Mouse (Mus musculus) kidney, embryonic 14.5 days (tissue): ENCODE results near the gene Rpn1. TPM values are rescaled to one million over a fixed set of nuclear protein-coding genes. Genes with fewer than 3 reads are reported as not detected.

Experiments
- ATAC-seq: fragments of 200-750 bp; cut with Nextera tagmentation; 2 replicates; pipeline ENCODE4 v1.8.0; 2017; ENCODE audit warnings: moderate number of reproducible peaks, mild to moderate bottlenecking, moderate TSS enrichment, moderate library complexity; ENCODE audit not compliant: low FRiP score, low TSS enrichment
- H3K27ac ChIP-seq: fragments of 300-500 bp; sonication (generic); 2 replicates; pipeline ENCODE4 v1.5.1; 2014; ENCODE audit warnings: low read depth, mild to moderate bottlenecking, low read length, moderate library complexity, mixed read lengths
- H3K27me3 ChIP-seq: fragments of 300-500 bp; sonication (generic); 2 replicates; pipeline ENCODE4 v1.6.1; 2014; ENCODE audit warnings: mild to moderate bottlenecking, low read length; ENCODE audit not compliant: control insufficient read depth, insufficient read depth
- H3K36me3 ChIP-seq: fragments of 300-500 bp; sonication (generic); 2 replicates; pipeline ENCODE4 v1.6.1; 2014; ENCODE audit warnings: low read length, mixed read lengths; ENCODE audit not compliant: control insufficient read depth, insufficient read depth
- H3K4me1 ChIP-seq: fragments of 300-500 bp; sonication (generic); 2 replicates; pipeline ENCODE4 v1.6.1; 2014; ENCODE audit warnings: low read length, mixed read lengths; ENCODE audit not compliant: control insufficient read depth, insufficient read depth
- H3K4me2 ChIP-seq: fragments of 300-500 bp; sonication (generic); replicated peaks from 2 replicates; pipeline ENCODE4 v1.6.1; 2014; ENCODE audit warnings: low read depth, mild to moderate bottlenecking, low read length
- H3K4me3 ChIP-seq: fragments of 300-500 bp; sonication (generic); 2 replicates; pipeline ENCODE4 v1.5.1; 2014; ENCODE audit warnings: mild to moderate bottlenecking, low read length
- H3K9ac ChIP-seq: fragments of 300-500 bp; sonication (generic); 2 replicates; pipeline ENCODE4 v1.6.1; 2014; ENCODE audit warnings: low read depth, mild to moderate bottlenecking, low read length, moderate library complexity
- H3K9me3 ChIP-seq: fragments of 300-500 bp; sonication (generic); 2 replicates; pipeline ENCODE4 v1.6.1; 2016; ENCODE audit warnings: low read length; ENCODE audit not compliant: control insufficient read depth
- WGBS: fragments of 180-500 bp; shearing (Covaris S2); extraction: QIAGEN DNeasy Blood & Tissue Kit; methylation state at CpG from one replicate; pipeline ENCODE4 v1.1.7; 2014; 5-methylcytosine and 5-hydroxymethylcytosine counted together
- polyA plus RNA-seq: library from polyadenylated mRNA; unstranded; fragments of >200 nt; fragmentation: Nextera tagmentation; extraction: Ambion mirVana; gene quantifications from 2 replicates; pipeline ENCODE4 v1.2.1, GENCODE M21; 2014

Gene Rpn1
- polyA plus RNA-seq, 1 experiment from 2014 or later: 402 TPM

DNA sequence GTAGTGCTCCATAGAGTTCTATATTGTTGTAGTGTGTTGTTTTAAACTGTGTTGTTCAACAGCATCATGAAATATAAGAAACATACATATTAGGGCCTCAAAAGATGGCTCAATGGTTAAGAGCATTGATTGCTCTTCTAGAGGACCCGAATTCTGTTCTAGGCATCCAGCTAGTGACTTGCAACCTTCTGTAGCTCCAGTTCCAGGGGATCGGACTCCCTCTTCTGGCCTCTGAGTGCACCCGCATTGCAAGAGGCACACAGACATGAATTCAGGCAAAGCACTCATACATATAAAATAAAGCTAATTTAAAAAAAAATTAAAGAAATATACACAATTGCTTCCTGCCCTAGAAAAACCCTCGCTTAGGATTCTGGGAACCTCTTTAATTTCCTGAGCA lies 22.9 kb upstream of the Rpn1 start:
- Histone ChIP-seq H3K27ac (no peak overlapping the region), H3K27me3 (no peaks in the 10 kb centered on the region), H3K36me3 (no peaks in the 10 kb centered on the region), H3K4me3 (no peak overlapping the region), H3K4me1 (no peaks in the 10 kb centered on the region), H3K9me3 (no peaks in the 10 kb centered on the region), H3K4me2 (no peak overlapping the region), H3K9ac (no peak overlapping the region)
- no peak for ATAC-seq
- WGBS: 80% methylated on average over 4 of the region's 4 CpGs

DNA sequence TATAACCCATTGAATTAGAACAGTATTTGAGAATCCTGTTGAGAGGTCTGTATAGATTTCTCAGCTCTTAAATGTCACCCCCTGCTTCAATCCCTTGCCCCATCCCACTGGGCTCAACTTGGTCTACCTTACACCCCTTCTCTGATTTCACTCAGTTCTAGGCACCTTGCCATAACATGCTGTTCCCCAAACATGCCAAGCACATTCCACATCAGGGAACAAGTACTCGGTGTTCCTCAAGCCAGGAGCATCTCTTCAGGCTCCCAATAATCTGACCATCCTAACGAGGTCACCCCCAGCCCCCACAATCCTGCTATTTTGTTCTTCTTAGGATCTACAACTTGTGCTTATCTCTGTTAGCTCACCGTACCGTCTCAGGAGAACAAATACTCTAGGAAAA lies 21.9 kb upstream of the Rpn1 start:
- 90% methylated on average over 4 of the region's 4 CpGs for WGBS
- Histone ChIP-seq H3K9ac (no peak overlapping the region), H3K36me3 (no peaks in the 10 kb centered on the region), H3K27ac (no peak overlapping the region), H3K27me3 (no peaks in the 10 kb centered on the region), H3K4me3 (no peak overlapping the region), H3K4me2 (no peak overlapping the region), H3K9me3 (no peaks in the 10 kb centered on the region), H3K4me1 (no peaks in the 10 kb centered on the region)
- no peak for ATAC-seq

GRCm38 (mm10) chr6:88064072-88064642 lies 20.1 kb upstream of the Rpn1 start:
- Histone ChIP-seq H3K4me2 (no peak overlapping the region), H3K36me3 (no peaks in the 10 kb centered on the region), H3K9ac (no peak overlapping the region), H3K9me3 (no peaks in the 10 kb centered on the region), H3K27me3 (no peaks in the 10 kb centered on the region), H3K27ac (no peak overlapping the region), H3K4me3 (no peak overlapping the region), H3K4me1 (no peaks in the 10 kb centered on the region)
- WGBS: 90% methylated on average over 3 of the region's 3 CpGs
- ATAC-seq: no peak

DNA sequence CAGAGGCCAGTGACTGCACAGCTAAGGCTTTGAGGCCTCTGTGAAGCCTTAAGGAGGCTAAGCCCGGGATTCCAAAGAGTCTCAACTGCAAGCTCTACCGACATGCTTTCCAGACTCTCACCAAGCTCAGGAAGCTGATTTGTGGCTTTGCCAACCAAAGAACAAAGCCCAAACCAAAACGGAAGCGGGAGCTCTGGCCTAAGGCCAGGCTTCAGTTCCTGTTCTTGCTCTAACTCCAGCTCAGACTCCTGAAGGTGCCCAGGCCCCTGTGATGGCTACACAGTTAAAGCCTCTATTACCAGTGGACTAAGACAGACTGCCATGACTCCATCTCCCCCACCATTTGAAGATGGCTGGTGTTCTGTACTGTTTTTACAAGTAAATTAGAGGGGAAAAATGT lies 19.2 kb upstream of the Rpn1 start:
- H3K27ac ChIP-seq: peak overlapping the region; percentile 47; the same call in 1 of the 2 replicates
- WGBS: 58% methylated on average over 4 of the region's 4 CpGs

GRCm38 (mm10) chr6:88065968-88066367 lies 18.3 kb upstream of the Rpn1 start:
- H3K4me1 ChIP-seq: no peaks in the 10 kb centered on the region
- H3K27me3 ChIP-seq: no peaks in the 10 kb centered on the region
- ATAC-seq: no peak
- no peak overlapping the region for H3K27ac ChIP-seq
- H3K4me2 ChIP-seq: no peak overlapping the region
- H3K9ac ChIP-seq: no peak overlapping the region
- H3K9me3 ChIP-seq: no peaks in the 10 kb centered on the region
- 64% methylated on average over 3 of the region's 3 CpGs for WGBS
- H3K4me3 ChIP-seq: no peak overlapping the region
- no peaks in the 10 kb centered on the region for H3K36me3 ChIP-seq

More for the DNA sequence above, 19.2 kb upstream of the Rpn1 start:
- no peak for ATAC-seq
- no peak overlapping the region for H3K4me3 ChIP-seq
- H3K36me3 ChIP-seq: no peaks in the 10 kb centered on the region
- no peaks in the 10 kb centered on the region for H3K27me3 ChIP-seq
- no peak overlapping the region for H3K4me2 ChIP-seq
- no peaks in the 10 kb centered on the region for H3K4me1 ChIP-seq
- H3K9me3 ChIP-seq: no peaks in the 10 kb centered on the region
- no peak overlapping the region for H3K9ac ChIP-seq

DNA sequence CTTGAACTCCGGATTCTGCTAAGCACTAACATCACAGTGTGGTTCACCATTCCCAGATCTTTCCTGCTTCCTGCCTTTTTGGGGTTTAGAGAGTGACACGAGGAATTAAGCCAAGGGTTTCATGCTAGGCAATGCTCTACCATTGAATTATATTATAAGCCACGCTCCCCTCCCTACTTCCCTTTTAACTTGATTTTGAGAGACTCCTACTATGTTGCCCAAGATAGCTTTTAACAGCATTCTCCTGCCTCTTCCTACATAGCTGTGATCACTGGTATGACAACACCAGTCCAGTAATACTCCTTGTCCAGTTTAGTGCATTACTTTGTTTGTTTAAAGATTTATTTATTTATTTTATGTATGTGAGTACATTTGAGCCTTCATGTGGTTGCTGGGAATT lies 16.6 kb upstream of the Rpn1 start:
- Histone ChIP-seq H3K9ac (no peak overlapping the region), H3K27ac (no peak overlapping the region), H3K9me3 (no peaks in the 10 kb centered on the region), H3K4me1 (no peaks in the 10 kb centered on the region), H3K27me3 (no peaks in the 10 kb centered on the region), H3K36me3 (no peaks in the 10 kb centered on the region), H3K4me2 (no peak overlapping the region), H3K4me3 (no peak overlapping the region)
- 65% methylated on average over 3 of the region's 3 CpGs for WGBS
- ATAC-seq: no peak

DNA sequence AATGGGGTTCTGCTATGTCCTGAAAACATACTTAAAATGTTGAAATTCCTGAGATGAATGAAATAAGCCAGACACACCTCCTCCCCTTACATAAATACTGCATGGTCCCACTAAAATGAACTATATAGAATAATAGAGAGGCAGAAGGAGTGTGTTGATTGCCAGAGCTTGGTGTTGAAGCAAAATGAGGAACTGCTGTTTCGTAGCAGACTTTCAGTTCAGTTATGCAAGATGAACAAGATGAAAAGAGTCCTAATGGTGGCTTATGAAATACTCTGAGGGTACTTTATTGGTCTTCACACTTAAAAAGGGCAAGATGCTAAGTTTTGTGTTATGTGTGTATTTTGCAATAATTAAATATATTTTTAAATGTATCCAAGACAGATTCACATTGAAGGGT lies 15.5 kb upstream of the Rpn1 start:
- no peaks in the 10 kb centered on the region for H3K27me3 ChIP-seq
- WGBS: 86% methylated on average over 1 of the region's 1 CpGs
- no peak overlapping the region for H3K4me2 ChIP-seq
- H3K9ac ChIP-seq: no peak overlapping the region
- ATAC-seq: no peak
- H3K4me1 ChIP-seq: no peaks in the 10 kb centered on the region
- H3K9me3 ChIP-seq: no peaks in the 10 kb centered on the region
- no peaks in the 10 kb centered on the region for H3K36me3 ChIP-seq
- H3K27ac ChIP-seq: no peak overlapping the region
- no peak overlapping the region for H3K4me3 ChIP-seq

- H3K27ac ChIP-seq: no peak overlapping the region
- no peak overlapping the region for H3K9ac ChIP-seq
- H3K27me3 ChIP-seq: no peaks in the 10 kb centered on the region
- no peaks in the 10 kb centered on the region for H3K4me1 ChIP-seq
- H3K36me3 ChIP-seq: no peaks in the 10 kb centered on the region
- no peak overlapping the region for H3K4me3 ChIP-seq
- 83% methylated on average over 6 of the region's 6 CpGs for WGBS
- no peak for ATAC-seq
- H3K4me2 ChIP-seq: no peak overlapping the region
- no peaks in the 10 kb centered on the region for H3K9me3 ChIP-seq
Measured at GRCm38 (mm10) chr6:88070468-88070867, 13.8 kb upstream of the Rpn1 start.

- H3K9ac ChIP-seq: no peak overlapping the region
- H3K4me2 ChIP-seq: no peak overlapping the region
- H3K36me3 ChIP-seq: no peaks in the 10 kb centered on the region
- WGBS: 74% methylated on average over 5 of the region's 5 CpGs
- ATAC-seq: no peak
- no peak overlapping the region for H3K4me3 ChIP-seq
- H3K27me3 ChIP-seq: no peaks in the 10 kb centered on the region
- H3K27ac ChIP-seq: no peak overlapping the region
- H3K4me1 ChIP-seq: no peaks in the 10 kb centered on the region
- no peaks in the 10 kb centered on the region for H3K9me3 ChIP-seq
Measured at GRCm38 (mm10) chr6:88071216-88071615, 13.1 kb upstream of the Rpn1 start.
